28 mouse cellular contexts compared by ENCODE assay signal in genomic region chr12:115883719-115884118, GRCm38 (mm10).
"Had no signal": no experiment of that assay in that cellular context is flagged by ENCODE, and none has a peak within 500 bp of the region (broad histone marks: within the 10 kb centered on the region; RNA-seq: fewer than 3 reads in every experiment).

No protein-coding gene starts in this region.

- H3K27ac ChIP-seq: embryonic facial prominence, embryonic 10.5 days; embryonic facial prominence, embryonic 12.5 days; embryonic facial prominence, embryonic 13.5 days; embryonic facial prominence, embryonic 15.5 days; forebrain, embryonic 12.5 days; forebrain, embryonic 13.5 days; forebrain, embryonic 15.5 days; gastrocnemius, adult 2 months; heart, adult 2 months had no signal

- H3K36me3 ChIP-seq: embryonic facial prominence, embryonic 10.5 days; embryonic facial prominence, embryonic 12.5 days; embryonic facial prominence, embryonic 13.5 days; embryonic facial prominence, embryonic 15.5 days; forebrain, embryonic 12.5 days; forebrain, embryonic 15.5 days had no signal

- H3K4me1 ChIP-seq: embryonic facial prominence, embryonic 10.5 days; embryonic facial prominence, embryonic 12.5 days; embryonic facial prominence, embryonic 13.5 days; embryonic facial prominence, embryonic 15.5 days; forebrain, embryonic 12.5 days; forebrain, embryonic 13.5 days; forebrain, embryonic 15.5 days had no signal

- H3K4me2 ChIP-seq: embryonic facial prominence, embryonic 12.5 days; embryonic facial prominence, embryonic 13.5 days; embryonic facial prominence, embryonic 15.5 days; forebrain, embryonic 12.5 days; forebrain, embryonic 13.5 days; forebrain, embryonic 15.5 days had no signal

- H3K27me3 ChIP-seq: embryonic facial prominence, embryonic 12.5 days; embryonic facial prominence, embryonic 13.5 days; embryonic facial prominence, embryonic 15.5 days; forebrain, embryonic 12.5 days; forebrain, embryonic 13.5 days; forebrain, embryonic 15.5 days had no signal

- H3K9ac ChIP-seq: embryonic facial prominence, embryonic 12.5 days; embryonic facial prominence, embryonic 13.5 days; embryonic facial prominence, embryonic 15.5 days; forebrain, embryonic 12.5 days; forebrain, embryonic 13.5 days; forebrain, embryonic 15.5 days; forebrain, postnatal 0 days had no signal

- ATAC-seq: forebrain, embryonic 13.5 days; forebrain, embryonic 14.5 days; forebrain, embryonic 15.5 days; forebrain, embryonic 16.5 days; forebrain, postnatal 0 days had no signal

- H3K9me3 ChIP-seq: embryonic facial prominence, embryonic 15.5 days; forebrain, embryonic 15.5 days had no signal

- DNase-seq: cerebellum, adult 2 months; cerebellum, adult 8-10 months; cerebellum, adult 9-10 months; cerebellum, adult 9-11 months; cerebellum, postnatal 10 days; cerebellum, postnatal 14 days; cerebellum, postnatal 25 days; cerebellum, postnatal 36 days; embryo, embryonic 11 days; forebrain, postnatal 0 days; gastrocnemius, adult 2 months; gastrocnemius, postnatal 10 days; gastrocnemius, postnatal 14 days; gastrocnemius, postnatal 25 days; gastrocnemius, postnatal 36 days; heart, adult 11 months; heart, adult 18-20 months; heart, adult 2 months had no signal

- H3K4me3 ChIP-seq: embryonic facial prominence, embryonic 10.5 days; embryonic facial prominence, embryonic 12.5 days; embryonic facial prominence, embryonic 13.5 days; embryonic facial prominence, embryonic 15.5 days; erythroblast, embryonic 14.5 days; forebrain, embryonic 12.5 days; forebrain, embryonic 13.5 days; forebrain, embryonic 15.5 days; gastrocnemius, adult 2 months; heart, adult 2 months had no signal
